Mouse (Mus musculus): ENCODE results near the gene Ube2o.

DNA sequence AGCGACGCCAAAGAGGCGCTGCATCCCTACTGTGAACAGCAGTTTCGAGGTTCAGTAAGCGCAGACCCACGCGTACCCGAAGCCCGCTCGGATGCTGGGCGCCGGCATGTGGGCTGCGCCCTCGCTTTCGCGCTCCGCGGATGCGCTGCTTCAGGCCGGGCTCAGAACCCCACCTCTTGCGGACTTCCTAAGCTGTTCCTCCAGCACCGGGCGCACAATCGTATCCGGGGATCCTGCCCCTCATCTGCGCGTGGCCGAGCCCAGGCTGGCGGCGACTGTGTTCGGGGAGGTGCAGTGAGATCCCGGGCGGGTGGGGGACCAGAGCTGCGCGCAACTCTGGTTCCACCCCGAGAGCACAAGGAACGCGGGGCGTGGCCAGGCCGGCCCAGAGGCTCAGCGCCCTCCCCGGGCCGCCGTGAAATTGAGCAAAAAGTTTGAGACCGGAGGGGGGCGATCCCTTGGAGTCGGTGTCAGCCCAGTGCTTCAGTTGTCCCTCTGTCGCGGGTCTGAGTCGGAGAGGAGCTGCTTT is 48.4 kb downstream of the Ube2o start:
- peak; percentile 75 for TF ChIP-seq POLR2A (IDR thresholded peaks at IDR 0.05; ENCODE audit: low read depth, low read length)
- no peak for TF ChIP-seq CTCF (IDR thresholded peaks at IDR 0.05; ENCODE audit: borderline replicate concordance, insufficient read depth, low read length)

Measured in embryonic fibroblast, embryonic 13.5 days (primary cell).